Mouse (Mus musculus) thymus, adult 2 months (tissue): Measurements from ENCODE around the gene Haao.

Experiments used
- CTCF ChIP-seq: fragments of 200-500 bp; IDR thresholded peaks from 2 replicates; pipeline ENCODE4 v1.5.1; 2012; ENCODE audit warnings: mild to moderate bottlenecking, control low read depth, low read length, moderate library complexity, borderline replicate concordance; ENCODE audit not compliant: control insufficient read depth, poor library complexity, insufficient read depth; ENCODE audit errors: extremely low read depth
- POLR2A ChIP-seq: fragments of 200-500 bp; IDR thresholded peaks from 2 replicates; pipeline ENCODE4 v1.6.1; 2012; ENCODE audit warnings: mild to moderate bottlenecking, low read length, control low read depth, moderate library complexity; ENCODE audit not compliant: control insufficient read depth, poor library complexity, insufficient read depth; ENCODE audit errors: extremely low read depth

GRCm38 (mm10) chr17:83887241-83887640 is 39.5 kb upstream of the Haao start:
- TF ChIP-seq POLR2A (no peak), CTCF (no peak)
